Mouse (Mus musculus): ENCODE measurements around the gene Ptpn5. TPM values are rescaled to one million over a fixed set of nuclear protein-coding genes. Genes with fewer than 3 reads are reported as not detected.
A peak's percentile ranks its signal among the peaks of the same experiment; 100 is the strongest.

The Ptpn5 gene
- polyA plus RNA-seq, 1 experiment: 0.49 TPM

- peak in 1 of 3 experiments; percentile 12 for TF ChIP-seq MYOD1 (IDR thresholded peaks at IDR 0.05; ENCODE audit: control insufficient read depth in 1 of 3, insufficient read length in 2 of 3, low read depth in 2 of 3)
- no peak for TF ChIP-seq POLR2AphosphoS2 (IDR thresholded peaks at IDR 0.05; ENCODE audit: insufficient read length, low read depth)
- Histone ChIP-seq H3K27me3 (ENCODE audit: control insufficient read depth, insufficient read depth, insufficient read length) (no peaks in the 10 kb centered on the region), H3K4me3 (no peak overlapping the region), H3ac (ENCODE audit: control insufficient read depth, insufficient read length) (no peak overlapping the region), H3K4me2 (ENCODE audit: low read depth) (peak overlapping the region; percentile 76), H3K79me2 (ENCODE audit: control insufficient read depth, insufficient read depth) (no peaks in the 10 kb centered on the region), H3K36me3 (ENCODE audit: control insufficient read depth, insufficient read depth) (no peaks in the 10 kb centered on the region)
Measured at GRCm38 (mm10) chr7:47052276-47052675, 81.2 kb downstream of the Ptpn5 start.

GRCm38 (mm10) chr7:47051404-47052151, 81.9 kb downstream of the Ptpn5 start:
- peak overlapping the region; percentile 36 for H3K4me3 ChIP-seq
- H3K27me3 ChIP-seq (ENCODE audit: control insufficient read depth, insufficient read depth, insufficient read length): no peaks in the 10 kb centered on the region
- H3K79me2 ChIP-seq (ENCODE audit: control insufficient read depth, insufficient read depth): no peaks in the 10 kb centered on the region
- H3ac ChIP-seq (ENCODE audit: control insufficient read depth, insufficient read length): no peak overlapping the region
- no peaks in the 10 kb centered on the region for H3K36me3 ChIP-seq (ENCODE audit: control insufficient read depth, insufficient read depth)
- TF ChIP-seq TCF12 (IDR thresholded peaks at IDR 0.05; ENCODE audit: insufficient read depth, poor library complexity, severe bottlenecking): no peak
- no peak for TF ChIP-seq MYOG (IDR thresholded peaks at IDR 0.05; ENCODE audit: control insufficient read depth in 1 of 3, insufficient read depth in 1 of 3, insufficient read length in 2 of 3, low read depth in 2 of 3)
- TF ChIP-seq POLR2A (IDR thresholded peaks at IDR 0.05; ENCODE audit: insufficient read length, low read depth): no peak
- no peak for TF ChIP-seq POLR2AphosphoS2 (IDR thresholded peaks at IDR 0.05; ENCODE audit: insufficient read length, low read depth)
- TF ChIP-seq USF1 (IDR thresholded peaks at IDR 0.05; ENCODE audit: low read depth): no peak
- TF ChIP-seq SRF (IDR thresholded peaks at IDR 0.05; ENCODE audit: control insufficient read depth, insufficient read length, low read depth): no peak
- no peak for TF ChIP-seq REST (IDR thresholded peaks at IDR 0.05; ENCODE audit: insufficient read depth, insufficient read length)
- TF ChIP-seq TCF3 (IDR thresholded peaks at IDR 0.05; ENCODE audit: insufficient read length, low read depth): no peak
- TF ChIP-seq E2F4 (IDR thresholded peaks at IDR 0.05; ENCODE audit: insufficient read depth): no peak
- no peak for TF ChIP-seq CEBPB (IDR thresholded peaks at IDR 0.05; ENCODE audit: insufficient read depth, poor library complexity, severe bottlenecking)
- no peak for TF ChIP-seq MAX (IDR thresholded peaks at IDR 0.05; ENCODE audit: low read depth)
- no peak for TF ChIP-seq MYOD1 (IDR thresholded peaks at IDR 0.05; ENCODE audit: control insufficient read depth in 1 of 3, insufficient read length in 2 of 3, low read depth in 2 of 3)
- peak overlapping the region; percentile 76 for H3K4me2 ChIP-seq (ENCODE audit: low read depth)

- Histone ChIP-seq H3K4me2 (ENCODE audit: low read depth) (peak overlapping the region; percentile 76), H3K79me2 (ENCODE audit: control insufficient read depth, insufficient read depth) (no peaks in the 10 kb centered on the region), H3K36me3 (ENCODE audit: control insufficient read depth, insufficient read depth) (no peaks in the 10 kb centered on the region), H3K4me3 (peak overlapping the region; percentile 36), H3K27me3 (ENCODE audit: control insufficient read depth, insufficient read depth, insufficient read length) (no peaks in the 10 kb centered on the region), H3ac (ENCODE audit: control insufficient read depth, insufficient read length) (peak overlapping the region; percentile 3)
- TF ChIP-seq USF1 (IDR thresholded peaks at IDR 0.05; ENCODE audit: low read depth): peak; percentile 79
- TF ChIP-seq REST (IDR thresholded peaks at IDR 0.05; ENCODE audit: insufficient read depth, insufficient read length): no peak
Measured at GRCm38 (mm10) chr7:47050766-47051165, 82.7 kb downstream of the Ptpn5 start.

- Histone ChIP-seq H3K4me2 (ENCODE audit: low read depth) (peak within 1 kb of the TSS; percentile 82), H3K27me3 (ENCODE audit: control insufficient read depth, insufficient read depth, insufficient read length) (no peaks in the 10 kb centered on the region), H3K36me3 (ENCODE audit: control insufficient read depth, insufficient read depth) (no peaks in the 10 kb centered on the region), H3K4me3 (peak within 1 kb of the TSS; percentile 36), H3K79me2 (ENCODE audit: control insufficient read depth, insufficient read depth) (no peaks in the 10 kb centered on the region), H3ac (ENCODE audit: control insufficient read depth, insufficient read length) (peak within 1 kb of the TSS; percentile 3)
- TF ChIP-seq POLR2A (IDR thresholded peaks at IDR 0.05; ENCODE audit: insufficient read length, low read depth): peak; percentile 76
- peak; percentile 77 for TF ChIP-seq POLR2AphosphoS2 (IDR thresholded peaks at IDR 0.05; ENCODE audit: insufficient read length, low read depth)
- no peak for TF ChIP-seq TCF12 (IDR thresholded peaks at IDR 0.05; ENCODE audit: insufficient read depth, poor library complexity, severe bottlenecking)
Measured at GRCm38 (mm10) chr7:47050366-47050765, 83.1 kb downstream of the Ptpn5 start, which contains the start of gene Tmem86a. Gene Tmem86a (plus strand): TSS chr7:47050601.

GRCm38 (mm10) chr7:47042823-47043490, 90.5 kb downstream of the Ptpn5 start:
- Histone ChIP-seq H3K36me3 (ENCODE audit: control insufficient read depth, insufficient read depth) (no peaks in the 10 kb centered on the region), H3ac (ENCODE audit: control insufficient read depth, insufficient read length) (no peak overlapping the region), H3K4me2 (ENCODE audit: low read depth) (no peak overlapping the region), H3K79me2 (ENCODE audit: control insufficient read depth, insufficient read depth) (no peaks in the 10 kb centered on the region), H3K27me3 (ENCODE audit: control insufficient read depth, insufficient read depth, insufficient read length) (no peaks in the 10 kb centered on the region), H3K4me3 (no peak overlapping the region)
- no peak for TF ChIP-seq E2F4 (IDR thresholded peaks at IDR 0.05; ENCODE audit: insufficient read depth)

GRCm38 (mm10) chr7:47042121-47042520, 91.4 kb downstream of the Ptpn5 start:
- no peaks in the 10 kb centered on the region for H3K36me3 ChIP-seq (ENCODE audit: control insufficient read depth, insufficient read depth)
- H3ac ChIP-seq (ENCODE audit: control insufficient read depth, insufficient read length): no peak overlapping the region
- no peak overlapping the region for H3K4me3 ChIP-seq
- no peaks in the 10 kb centered on the region for H3K27me3 ChIP-seq (ENCODE audit: control insufficient read depth, insufficient read depth, insufficient read length)
- TF ChIP-seq POLR2AphosphoS2 (IDR thresholded peaks at IDR 0.05; ENCODE audit: insufficient read length, low read depth) (no peak), MYOG (IDR thresholded peaks at IDR 0.05; ENCODE audit: control insufficient read depth in 1 of 3, insufficient read depth in 1 of 3, insufficient read length in 2 of 3, low read depth in 2 of 3) (no peak), CEBPB (IDR thresholded peaks at IDR 0.05; ENCODE audit: insufficient read depth, poor library complexity, severe bottlenecking) (no peak), TCF12 (IDR thresholded peaks at IDR 0.05; ENCODE audit: insufficient read depth, poor library complexity, severe bottlenecking) (no peak), TCF3 (IDR thresholded peaks at IDR 0.05; ENCODE audit: insufficient read length, low read depth) (no peak), E2F4 (IDR thresholded peaks at IDR 0.05; ENCODE audit: insufficient read depth) (no peak), MAX (IDR thresholded peaks at IDR 0.05; ENCODE audit: low read depth) (no peak), POLR2A (IDR thresholded peaks at IDR 0.05; ENCODE audit: insufficient read length, low read depth) (no peak), USF1 (IDR thresholded peaks at IDR 0.05; ENCODE audit: low read depth) (no peak), MYOD1 (IDR thresholded peaks at IDR 0.05; ENCODE audit: control insufficient read depth in 1 of 3, insufficient read length in 2 of 3, low read depth in 2 of 3) (no peak), REST (IDR thresholded peaks at IDR 0.05; ENCODE audit: insufficient read depth, insufficient read length) (no peak), SRF (IDR thresholded peaks at IDR 0.05; ENCODE audit: control insufficient read depth, insufficient read length, low read depth) (no peak)
- H3K79me2 ChIP-seq (ENCODE audit: control insufficient read depth, insufficient read depth): no peaks in the 10 kb centered on the region
- no peak overlapping the region for H3K4me2 ChIP-seq (ENCODE audit: low read depth)
